Mouse (Mus musculus): Measurements from ENCODE around the gene Sept9. TPM values are rescaled to one million over a fixed set of nuclear protein-coding genes. Genes with fewer than 3 reads are reported as not detected.

Gene Sept9
- polyA plus RNA-seq, 2 experiments = 78.7 to 125 TPM

DNA sequence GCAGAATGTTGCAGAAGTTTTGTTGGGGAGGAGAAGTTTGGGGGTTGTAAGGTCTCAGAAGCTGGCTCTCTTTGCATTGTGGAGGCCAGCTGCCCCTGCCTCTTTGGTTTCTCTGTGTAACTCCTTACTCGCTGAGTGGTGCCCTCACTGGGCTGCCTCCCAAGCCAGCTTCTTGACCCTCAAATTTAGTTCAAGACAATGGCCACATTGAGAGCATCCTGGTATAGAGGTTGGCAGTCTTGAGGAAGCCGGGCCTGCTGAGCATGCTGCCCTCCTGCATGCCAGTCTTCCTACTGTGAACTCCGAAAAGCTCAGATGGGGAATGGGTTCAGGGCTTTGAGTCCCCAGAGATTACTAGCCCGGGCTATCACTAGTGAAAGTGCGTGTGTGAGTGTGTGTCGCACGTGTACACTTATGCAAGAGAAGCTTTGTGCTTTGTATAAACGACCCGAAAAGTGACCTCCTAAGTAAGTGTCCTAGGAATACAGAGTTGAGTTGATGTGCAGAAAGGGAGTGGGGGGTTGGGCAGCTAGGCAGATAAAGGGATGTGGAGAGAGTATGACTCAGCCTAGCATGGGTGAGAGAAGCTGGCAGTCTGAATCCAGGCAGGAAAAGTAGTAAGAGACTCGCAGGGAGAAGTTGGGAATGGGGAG is 69.0 kb downstream of the Sept9 start:
- Histone ChIP-seq H3K27me3 (ENCODE audit: control insufficient read depth, insufficient read depth, low read length) (no peaks in the 10 kb centered on the region), H3K36me3 (ENCODE audit: control insufficient read depth, insufficient read depth, low read length) (0 out of 2 replicates have a peak, but pooled peaks cover 10% of the 10 kb centered on the region), H3K9me3 (ENCODE audit: control insufficient read depth, low read length) (no peaks in the 10 kb centered on the region), H3K4me3 (replicated peaks; ENCODE audit: low read length) (peak overlapping the region; percentile 82), H3K27ac (replicated peaks; ENCODE audit: low read depth, low read length) (peak overlapping the region; percentile 39; the same call in 1 of the 2 replicates), H3K4me1 (ENCODE audit: control insufficient read depth, insufficient read depth, low read length) (peaks cover 48% of the 10 kb centered on the region), H3K9ac (ENCODE audit: low read depth, low read length, severe bottlenecking) (peak overlapping the region; percentile 21; the same call in 1 of the 2 replicates), H3K4me2 (replicated peaks; ENCODE audit: low read depth, low read length, severe bottlenecking) (peak overlapping the region; percentile 88)
- TF ChIP-seq POLR2A (IDR thresholded peaks at IDR 0.05; ENCODE audit: borderline replicate concordance, extremely low read depth, insufficient read depth, insufficient read length) = no peak
- ATAC-seq (ENCODE audit: low FRiP score, low read depth) (no peak), DNase-seq (ENCODE audit: low spot score) (no peak)
- WGBS = 42% methylated on average over 10 of the region's 10 CpGs

DNA sequence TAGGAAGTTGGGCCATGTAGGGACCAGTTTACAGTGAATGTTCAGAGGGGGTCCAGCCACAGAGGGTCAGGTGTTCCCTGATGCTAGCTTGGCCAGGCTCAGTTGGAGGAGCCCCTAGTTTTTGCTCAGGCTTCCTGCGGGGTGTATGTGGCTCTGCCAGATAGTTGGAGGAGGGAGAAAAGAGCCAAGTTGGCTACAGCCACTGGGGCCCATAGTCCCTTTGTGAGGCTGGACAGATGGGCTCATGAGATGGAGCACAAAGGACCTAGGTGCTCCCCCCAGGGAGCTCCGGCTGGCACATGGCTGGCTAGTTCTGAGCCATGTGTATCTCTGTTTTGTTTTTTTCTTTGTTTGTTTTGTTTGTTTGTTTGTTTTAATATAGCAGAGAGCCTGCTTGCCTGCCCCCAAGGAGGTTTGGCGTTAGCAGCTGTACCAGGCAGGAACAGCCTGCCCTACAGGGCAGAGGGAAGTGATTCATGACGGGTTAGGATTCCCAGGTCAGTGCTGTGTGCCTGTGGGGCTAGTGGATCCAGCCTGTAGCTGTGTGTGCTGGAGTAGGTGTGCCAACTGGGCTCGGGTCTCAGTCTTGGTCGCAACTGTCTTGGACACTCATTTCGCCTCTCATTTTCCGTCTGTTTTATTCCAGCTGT is 69.7 kb downstream of the Sept9 start:
- Histone ChIP-seq H3K4me2 (replicated peaks; ENCODE audit: low read depth, low read length, severe bottlenecking) (peak overlapping the region; percentile 88), H3K27ac (replicated peaks; ENCODE audit: low read depth, low read length) (no peak overlapping the region), H3K9me3 (ENCODE audit: control insufficient read depth, low read length) (no peaks in the 10 kb centered on the region), H3K36me3 (ENCODE audit: control insufficient read depth, insufficient read depth, low read length) (0 out of 2 replicates have a peak, but pooled peaks cover 10% of the 10 kb centered on the region), H3K9ac (ENCODE audit: low read depth, low read length, severe bottlenecking) (peak overlapping the region; percentile 41; the same call in 1 of the 2 replicates), H3K27me3 (ENCODE audit: control insufficient read depth, insufficient read depth, low read length) (no peaks in the 10 kb centered on the region), H3K4me1 (ENCODE audit: control insufficient read depth, insufficient read depth, low read length) (peaks cover 48% of the 10 kb centered on the region), H3K4me3 (replicated peaks; ENCODE audit: low read length) (no peak overlapping the region)
- 41% methylated on average over 8 of the region's 8 CpGs for WGBS
- ATAC-seq (ENCODE audit: low FRiP score, low read depth) (no peak), DNase-seq (ENCODE audit: low spot score) (no peak)
- no peak for TF ChIP-seq POLR2A (IDR thresholded peaks at IDR 0.05; ENCODE audit: borderline replicate concordance, extremely low read depth, insufficient read depth, insufficient read length)

DNA sequence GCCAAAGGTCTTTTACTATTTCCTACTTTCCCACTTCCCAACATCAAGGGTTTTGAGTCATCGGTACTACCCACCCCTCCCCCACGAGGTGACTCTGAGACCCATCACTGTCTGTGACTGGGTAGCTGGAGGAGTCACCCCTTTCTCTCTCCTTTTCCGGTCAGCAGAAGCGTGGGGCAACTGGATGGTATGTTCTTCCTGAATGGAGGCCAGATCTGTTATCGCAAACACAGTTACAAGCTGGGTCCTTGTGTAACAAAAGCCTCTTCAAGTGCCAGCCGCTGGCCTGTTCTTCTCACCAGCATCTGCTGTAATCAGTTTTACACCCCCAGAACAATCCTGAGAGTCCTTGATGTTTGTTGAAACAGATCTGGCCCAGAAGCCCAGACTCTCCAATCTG is 70.5 kb downstream of the Sept9 start:
- H3K9ac ChIP-seq (ENCODE audit: low read depth, low read length, severe bottlenecking) = no peak overlapping the region
- H3K36me3 ChIP-seq (ENCODE audit: control insufficient read depth, insufficient read depth, low read length) = 0 out of 2 replicates have a peak, but pooled peaks cover 10% of the 10 kb centered on the region
- no peak overlapping the region for H3K4me3 ChIP-seq (replicated peaks; ENCODE audit: low read length)
- H3K9me3 ChIP-seq (ENCODE audit: control insufficient read depth, low read length) = no peaks in the 10 kb centered on the region
- H3K4me1 ChIP-seq (ENCODE audit: control insufficient read depth, insufficient read depth, low read length) = peaks cover 45% of the 10 kb centered on the region
- 28% methylated on average over 6 of the region's 6 CpGs for WGBS
- H3K4me2 ChIP-seq (replicated peaks; ENCODE audit: low read depth, low read length, severe bottlenecking) = no peak overlapping the region
- no peak for DNase-seq (ENCODE audit: low spot score)
- H3K27ac ChIP-seq (replicated peaks; ENCODE audit: low read depth, low read length) = no peak overlapping the region
- no peaks in the 10 kb centered on the region for H3K27me3 ChIP-seq (ENCODE audit: control insufficient read depth, insufficient read depth, low read length)
- TF ChIP-seq POLR2A (IDR thresholded peaks at IDR 0.05; ENCODE audit: borderline replicate concordance, extremely low read depth, insufficient read depth, insufficient read length) = no peak
- ATAC-seq (ENCODE audit: low FRiP score, low read depth) = no peak

DNA sequence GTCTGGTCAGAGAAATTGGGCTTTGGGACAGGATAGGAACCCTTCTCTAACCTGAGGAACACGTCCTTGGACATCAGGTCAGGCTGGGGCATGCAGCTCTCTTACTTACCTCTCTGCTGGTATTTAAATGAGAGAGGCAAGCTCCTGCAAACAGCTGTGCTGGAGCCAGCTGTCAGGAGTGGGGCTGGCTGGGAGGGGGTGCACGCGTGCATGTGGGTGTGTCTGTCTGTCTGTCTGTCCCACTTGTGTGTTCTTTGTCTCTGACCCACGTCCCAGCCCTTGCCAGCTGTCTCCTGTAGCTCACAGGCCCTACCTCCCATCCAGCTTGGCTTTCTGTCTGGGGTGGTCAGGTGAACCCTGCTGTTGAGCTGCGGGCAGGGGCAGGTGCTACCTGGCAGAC is 75.5 kb downstream of the Sept9 start:
- Histone ChIP-seq H3K27me3 (ENCODE audit: control insufficient read depth, insufficient read depth, low read length) (no peaks in the 10 kb centered on the region), H3K9me3 (ENCODE audit: control insufficient read depth, low read length) (no peaks in the 10 kb centered on the region), H3K4me1 (ENCODE audit: control insufficient read depth, insufficient read depth, low read length) (peaks cover 56% of the 10 kb centered on the region), H3K27ac (replicated peaks; ENCODE audit: low read depth, low read length) (no peak overlapping the region), H3K9ac (ENCODE audit: low read depth, low read length, severe bottlenecking) (no peak overlapping the region), H3K4me3 (replicated peaks; ENCODE audit: low read length) (no peak overlapping the region), H3K36me3 (ENCODE audit: control insufficient read depth, insufficient read depth, low read length) (0 out of 2 replicates have a peak, but pooled peaks cover 8% of the 10 kb centered on the region), H3K4me2 (replicated peaks; ENCODE audit: low read depth, low read length, severe bottlenecking) (no peak overlapping the region)
- no peak for TF ChIP-seq POLR2A (IDR thresholded peaks at IDR 0.05; ENCODE audit: borderline replicate concordance, extremely low read depth, insufficient read depth, insufficient read length)
- DNase-seq (ENCODE audit: low spot score) (no peak), ATAC-seq (ENCODE audit: low FRiP score, low read depth) (no peak)
- WGBS = 51% methylated on average over 5 of the region's 5 CpGs

DNA sequence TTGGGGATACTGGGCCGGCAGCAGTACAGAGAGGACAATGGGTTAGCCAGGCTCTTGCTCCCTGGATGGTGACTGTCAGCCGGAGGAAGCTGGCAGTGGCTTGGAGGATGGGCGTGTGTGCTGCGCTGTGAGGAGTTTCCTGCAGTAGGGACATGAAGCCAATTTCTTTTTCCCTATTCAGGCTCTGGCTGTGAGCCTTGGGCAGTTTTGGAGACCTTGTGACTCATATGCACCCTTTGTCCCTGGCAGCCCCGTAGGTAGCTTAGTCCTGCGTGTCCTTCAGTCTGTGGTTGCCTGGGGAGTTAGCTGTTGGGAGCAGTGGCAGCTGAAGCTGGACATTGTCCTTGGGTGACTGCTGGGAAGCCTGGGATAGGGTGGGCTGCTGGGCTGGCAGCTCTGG is 76.5 kb downstream of the Sept9 start:
- WGBS = 42% methylated on average over 6 of the region's 6 CpGs
- no peaks in the 10 kb centered on the region for H3K27me3 ChIP-seq (ENCODE audit: control insufficient read depth, insufficient read depth, low read length)
- 0 out of 2 replicates have a peak, but pooled peaks cover 6% of the 10 kb centered on the region for H3K36me3 ChIP-seq (ENCODE audit: control insufficient read depth, insufficient read depth, low read length)
- TF ChIP-seq POLR2A (IDR thresholded peaks at IDR 0.05; ENCODE audit: borderline replicate concordance, extremely low read depth, insufficient read depth, insufficient read length) = no peak
- DNase-seq (ENCODE audit: low spot score) = no peak
- peaks cover 65% of the 10 kb centered on the region for H3K4me1 ChIP-seq (ENCODE audit: control insufficient read depth, insufficient read depth, low read length)
- H3K9ac ChIP-seq (ENCODE audit: low read depth, low read length, severe bottlenecking) = no peak overlapping the region
- peak overlapping the region; percentile 38; the same call in 1 of the 2 replicates for H3K27ac ChIP-seq (replicated peaks; ENCODE audit: low read depth, low read length)
- ATAC-seq (ENCODE audit: low FRiP score, low read depth) = no peak
- H3K9me3 ChIP-seq (ENCODE audit: control insufficient read depth, low read length) = no peaks in the 10 kb centered on the region
- no peak overlapping the region for H3K4me2 ChIP-seq (replicated peaks; ENCODE audit: low read depth, low read length, severe bottlenecking)
- no peak overlapping the region for H3K4me3 ChIP-seq (replicated peaks; ENCODE audit: low read length)
